Mouse (Mus musculus): ENCODE results near the gene E330034G19Rik. TPM values are rescaled to one million over a fixed set of nuclear protein-coding genes. Genes with fewer than 3 reads are reported as not detected.
"Not testable (repeated sequence)": the region's sequence is repeated elsewhere in the genome, so short reads cannot be mapped to it uniquely, and the experiment has no call there.

Gene E330034G19Rik
- total RNA-seq (2014; fragmentation: Nextera tagmentation) (not detected in 2 replicates), total RNA-seq (2017) (not detected in 2 replicates)

DNA sequence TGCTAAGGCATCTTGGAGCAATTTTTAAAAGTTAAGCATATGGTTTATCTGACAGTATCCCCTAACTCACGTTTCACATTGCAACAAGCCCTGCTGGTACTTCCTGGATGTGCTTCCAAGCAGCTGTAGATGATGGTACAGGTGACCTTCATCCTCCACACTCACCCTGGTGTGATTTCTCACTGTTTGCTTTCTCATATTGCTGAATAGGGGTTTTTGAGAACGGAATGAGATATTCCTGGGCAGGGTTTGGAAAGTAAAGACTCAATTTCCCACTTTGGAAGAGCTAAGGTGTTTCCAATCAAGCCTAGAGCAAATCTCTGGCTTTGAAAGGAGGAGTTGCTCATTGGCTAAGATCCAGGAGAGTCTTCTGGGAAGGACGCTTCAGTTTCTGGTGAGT is at the start of gene E330034G19Rik:
Gene E330034G19Rik, plus strand, starts transcription at position 301 of the 400 bp plus-strand sequence.
- ATAC-seq (replicated peaks; ENCODE audit: poor library complexity, severe bottlenecking), result no peak

DNA sequence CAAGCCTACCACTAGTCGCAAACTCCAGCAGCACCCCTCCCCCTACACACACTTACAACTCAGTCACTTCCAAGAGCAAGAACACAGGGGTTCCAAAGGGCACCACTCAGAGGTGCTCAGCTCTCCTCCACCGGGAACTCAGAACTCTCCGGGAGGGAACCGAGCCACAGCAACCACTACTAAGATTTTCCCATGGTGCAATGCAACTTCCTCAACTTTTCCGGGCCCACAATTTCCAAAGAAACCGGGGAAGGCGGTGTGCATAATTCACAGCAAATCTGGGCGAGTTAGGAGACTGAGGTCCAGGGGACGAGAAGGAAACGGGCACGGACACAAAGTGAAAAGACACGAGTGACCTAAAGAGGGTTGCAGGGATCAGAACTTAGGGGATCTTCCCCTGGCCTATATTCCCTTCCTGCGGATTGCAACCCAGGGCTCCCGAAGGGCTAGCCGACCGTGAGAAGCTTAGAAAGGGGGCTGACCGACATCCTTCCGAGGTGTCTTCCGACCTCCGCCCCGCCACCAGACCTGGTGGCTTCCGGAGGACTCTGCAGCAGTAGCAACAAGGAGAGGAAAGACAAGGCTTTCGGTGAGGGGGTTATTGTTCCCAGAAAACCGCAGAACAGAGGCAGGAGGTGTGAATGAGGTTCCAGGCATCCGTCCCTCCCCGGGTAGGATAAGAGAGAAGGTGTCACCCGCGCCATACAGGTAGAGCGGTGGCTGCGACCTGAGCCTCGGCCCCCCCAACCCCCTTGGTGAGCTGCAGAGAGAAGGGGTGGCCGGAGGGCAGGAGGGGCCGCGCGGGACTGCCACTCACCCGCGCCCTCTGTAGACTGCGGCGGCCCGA is 48.5 kb upstream of the E330034G19Rik start:
- no peak for ATAC-seq (replicated peaks; ENCODE audit: poor library complexity, severe bottlenecking)

DNA sequence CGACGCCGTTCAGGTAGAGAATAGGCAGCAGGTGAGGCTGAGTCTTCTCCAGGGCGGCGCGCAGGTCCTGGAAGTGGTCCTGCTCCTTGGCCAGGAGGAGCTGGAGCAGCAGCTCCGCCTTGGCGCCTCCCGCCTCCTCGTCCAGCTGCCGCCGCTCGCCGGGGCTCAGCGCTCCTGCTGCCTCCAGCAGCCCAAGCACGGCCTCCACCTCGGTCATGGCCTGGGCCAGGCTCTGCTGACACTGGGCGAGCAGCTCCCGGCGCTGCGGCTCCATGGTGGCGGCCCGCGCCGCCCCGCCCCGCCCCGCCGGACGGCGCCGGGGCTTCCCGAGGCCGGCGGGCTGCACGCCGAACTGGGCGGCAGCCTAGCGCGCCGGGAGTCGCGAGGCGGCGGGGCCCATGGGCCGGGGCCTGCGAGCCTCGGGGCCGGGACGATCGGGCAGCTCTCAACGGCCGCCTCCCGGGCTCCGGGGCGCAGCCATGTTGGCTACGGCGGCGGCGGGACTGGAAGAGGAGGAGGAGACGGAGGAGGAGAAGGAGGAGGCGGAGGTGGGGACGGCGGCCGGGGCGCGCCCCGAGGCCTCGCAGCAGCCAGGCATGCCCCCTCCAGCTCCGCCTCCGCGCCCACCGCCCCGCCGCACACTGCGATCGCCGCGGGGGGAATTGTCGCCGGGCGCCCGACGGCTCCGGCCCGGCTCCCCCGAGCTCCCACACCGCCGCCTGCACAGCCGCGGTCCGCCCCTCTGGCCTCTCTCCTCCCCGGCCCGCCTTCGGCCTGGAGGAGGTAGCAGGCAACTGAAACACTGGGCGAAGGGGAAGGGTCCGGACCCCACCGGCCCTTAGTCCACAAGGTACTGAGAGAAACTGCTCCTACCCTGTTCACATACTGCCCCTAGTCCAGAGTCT is 47.6 kb upstream of the E330034G19Rik start, which contains the start of gene Dlg5:
Gene Dlg5, minus strand, starts transcription at position 744 of the 905 bp plus-strand sequence.
- peak; percentile 22; the same call in 1 of the 2 replicates for ATAC-seq (replicated peaks; ENCODE audit: poor library complexity, severe bottlenecking)

DNA sequence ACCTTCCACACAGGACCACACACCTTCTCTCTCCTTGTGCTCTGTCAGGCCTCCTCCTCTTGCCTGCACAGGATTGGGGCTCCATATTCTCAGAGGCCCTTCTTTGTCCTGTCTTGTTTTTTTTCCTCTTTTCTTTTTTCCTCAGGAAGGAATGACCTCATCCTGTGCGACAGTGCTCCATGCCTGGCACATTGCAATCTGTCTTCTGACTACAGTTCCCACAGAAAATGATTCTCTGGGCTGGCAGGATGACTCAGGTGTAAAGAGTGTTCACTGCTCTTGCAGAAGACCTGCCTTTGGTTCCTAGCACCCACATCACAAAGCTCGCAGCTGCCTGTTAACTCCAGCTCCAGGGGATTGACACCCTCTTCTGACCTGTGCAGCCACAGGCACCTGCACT is 43.1 kb upstream of the E330034G19Rik start:
- no peak for ATAC-seq (replicated peaks; ENCODE audit: poor library complexity, severe bottlenecking)

DNA sequence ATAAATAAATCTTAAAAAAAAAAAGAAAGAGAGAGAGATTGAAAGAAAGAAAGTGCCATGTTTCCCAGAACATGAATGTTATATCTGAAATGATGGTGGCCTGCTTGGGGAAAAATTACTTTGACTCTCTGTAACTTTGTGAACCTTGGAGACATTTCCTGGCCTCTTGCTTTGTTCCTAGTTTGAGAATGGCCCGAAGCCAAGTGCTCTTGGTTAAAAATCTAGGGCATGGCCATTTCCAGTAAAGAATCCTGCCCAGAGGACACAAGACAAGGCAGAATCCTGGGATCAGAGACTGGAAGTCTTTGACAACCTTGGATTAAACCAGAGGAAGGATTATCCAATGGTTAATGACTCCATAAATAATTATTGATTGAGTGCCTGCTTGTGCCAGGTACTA is 41.7 kb upstream of the E330034G19Rik start:
- no peak for ATAC-seq (replicated peaks; ENCODE audit: poor library complexity, severe bottlenecking)

DNA sequence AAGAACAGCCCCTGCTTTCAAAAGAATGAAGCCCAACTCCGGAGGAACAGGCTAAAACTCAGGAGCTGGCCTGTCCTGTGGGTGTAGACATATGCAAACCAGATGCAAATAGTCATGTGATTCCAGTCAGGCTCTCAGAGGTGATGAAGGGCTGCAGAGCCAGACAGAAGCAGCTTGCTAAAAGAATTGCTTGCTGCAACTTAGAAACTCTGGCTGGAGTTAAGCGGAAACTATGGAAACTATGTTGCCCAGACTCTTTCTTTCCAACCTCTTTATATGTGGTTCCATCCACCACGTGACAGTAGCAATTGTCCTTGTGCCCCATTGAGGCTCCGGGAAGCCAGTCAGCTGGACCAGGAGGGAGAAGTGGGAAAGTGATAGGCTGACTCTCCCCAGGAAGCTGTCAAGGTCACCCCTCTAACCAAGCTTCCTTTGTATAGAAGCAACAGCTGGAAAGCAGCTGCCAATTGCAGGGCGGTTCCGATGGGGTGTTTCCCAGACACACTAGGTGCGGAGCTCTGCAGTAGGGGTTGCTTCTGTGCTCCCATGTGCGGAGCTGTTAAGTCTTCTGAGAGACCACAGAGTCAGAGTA is 39.3 kb upstream of the E330034G19Rik start:
- no peak for ATAC-seq (replicated peaks; ENCODE audit: poor library complexity, severe bottlenecking)

DNA sequence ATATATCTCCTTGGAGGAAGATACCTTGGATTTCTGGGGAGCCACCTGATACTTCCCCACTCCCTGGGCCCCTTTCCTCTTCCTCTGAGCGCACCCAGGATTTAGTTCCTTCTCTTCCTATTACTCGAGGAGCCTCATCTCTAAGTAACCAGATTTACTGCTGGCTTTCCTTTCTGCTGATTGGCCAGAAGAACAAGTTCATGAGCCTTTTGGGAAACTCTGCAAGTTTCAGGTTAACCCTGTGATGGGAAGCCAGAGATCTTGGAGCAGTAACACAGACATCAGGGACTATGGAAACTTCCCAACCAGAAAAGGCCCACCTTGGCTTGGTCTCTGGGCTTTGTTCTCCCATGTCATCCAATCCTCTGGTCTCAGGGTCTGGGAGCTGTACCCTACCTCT is 37.1 kb upstream of the E330034G19Rik start:
- ATAC-seq (replicated peaks; ENCODE audit: poor library complexity, severe bottlenecking), result no peak

DNA sequence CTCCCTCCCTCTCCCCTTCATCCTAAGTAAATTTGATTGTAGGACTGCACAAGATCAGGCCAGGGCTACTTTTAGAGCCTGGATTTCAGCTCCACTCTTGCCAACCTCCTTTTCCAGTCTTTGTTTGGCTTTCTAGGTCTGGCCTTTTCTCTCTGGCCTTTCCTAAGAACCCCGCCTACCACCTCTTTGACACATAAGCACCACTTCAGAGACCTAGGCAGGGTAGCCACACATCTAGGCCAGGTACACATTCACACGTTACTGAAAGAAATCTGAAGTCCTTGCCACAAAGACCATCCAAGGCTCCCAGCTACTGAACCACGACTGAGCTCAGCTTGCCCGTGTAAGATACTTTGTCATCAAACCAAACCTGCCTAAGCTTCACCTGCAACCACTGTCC is 32.6 kb upstream of the E330034G19Rik start:
- ATAC-seq (replicated peaks; ENCODE audit: poor library complexity, severe bottlenecking), result no peak

DNA sequence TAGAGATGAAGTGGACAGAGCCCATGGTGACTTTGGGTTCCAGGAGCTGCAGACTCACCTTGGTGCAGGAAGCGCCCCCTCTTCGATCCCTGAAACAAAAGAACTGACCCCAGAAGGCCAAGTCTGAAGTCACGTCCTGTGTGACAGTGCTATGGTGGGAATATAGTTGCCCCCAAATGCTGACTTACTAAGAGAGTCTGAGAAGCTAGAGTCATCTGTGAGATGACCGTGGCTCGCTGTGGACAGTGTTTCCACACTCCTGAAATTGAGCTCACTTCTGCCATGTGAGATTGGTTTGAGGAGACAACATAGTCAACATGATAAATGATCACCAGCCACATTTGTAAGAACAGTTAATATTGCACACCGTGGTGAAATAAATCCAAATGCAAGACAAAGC is 30.6 kb upstream of the E330034G19Rik start:
- no peak for ATAC-seq (replicated peaks; ENCODE audit: poor library complexity, severe bottlenecking)

DNA sequence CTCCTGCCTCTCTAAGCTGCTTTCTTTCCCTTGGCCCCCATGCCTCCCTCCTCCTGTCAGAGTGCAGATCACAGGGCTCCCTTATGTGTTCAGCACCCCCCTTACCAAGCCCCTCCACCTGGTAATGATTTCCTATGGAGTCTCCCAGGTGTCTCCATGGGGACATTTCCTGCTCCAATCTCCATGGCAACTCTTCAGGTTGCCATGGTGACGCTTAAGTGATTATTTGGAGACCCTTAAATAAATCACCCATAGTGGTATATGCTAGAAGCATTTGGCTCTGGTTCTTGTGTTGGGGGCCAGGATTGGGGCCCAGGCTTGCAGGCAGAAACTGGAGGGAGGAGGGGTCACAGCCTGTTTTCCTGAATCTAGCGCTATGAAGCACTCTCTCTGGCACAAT is 30.1 kb upstream of the E330034G19Rik start:
- ATAC-seq (replicated peaks; ENCODE audit: poor library complexity, severe bottlenecking), result no peak

DNA sequence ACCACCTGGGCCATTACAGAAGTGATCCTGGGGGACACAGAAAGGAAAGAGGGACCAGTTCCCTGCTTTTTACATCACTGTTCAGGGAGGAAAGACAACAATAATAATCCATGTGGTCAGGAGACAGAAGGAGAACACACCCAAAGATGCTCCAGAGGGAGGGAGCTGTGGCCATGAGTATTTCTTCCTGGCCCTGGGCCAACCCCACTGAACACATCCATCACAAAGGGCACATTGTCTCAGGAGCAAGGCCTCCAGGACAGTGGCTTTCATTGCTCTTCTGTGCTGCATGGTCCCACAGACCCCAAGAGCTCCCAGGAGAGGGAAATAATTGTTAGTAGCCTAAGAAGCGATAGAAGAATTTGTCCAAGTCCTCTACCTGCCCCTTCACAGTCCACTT is 23.4 kb upstream of the E330034G19Rik start:
- ATAC-seq (replicated peaks; ENCODE audit: poor library complexity, severe bottlenecking), result no peak

DNA sequence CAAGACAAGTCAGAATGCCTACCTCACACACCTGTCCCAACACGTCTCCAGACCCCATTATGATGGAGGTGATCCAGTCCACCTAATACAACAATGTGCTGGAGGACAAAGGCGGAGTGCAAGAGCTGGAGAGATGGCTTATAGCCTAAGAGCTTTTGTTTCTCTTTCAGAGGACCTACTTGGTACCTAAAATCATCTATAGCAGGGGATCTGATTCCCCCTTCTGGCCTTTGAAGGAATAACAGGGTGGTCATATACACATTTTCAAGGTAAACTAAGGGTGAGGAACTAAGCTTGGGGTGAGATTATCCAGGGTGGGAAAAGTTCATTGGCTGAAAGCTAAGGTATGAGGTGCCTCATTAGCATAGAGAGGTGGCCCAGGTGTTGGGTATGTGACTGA is 19.4 kb upstream of the E330034G19Rik start:
- no peak for ATAC-seq (replicated peaks; ENCODE audit: poor library complexity, severe bottlenecking)

DNA sequence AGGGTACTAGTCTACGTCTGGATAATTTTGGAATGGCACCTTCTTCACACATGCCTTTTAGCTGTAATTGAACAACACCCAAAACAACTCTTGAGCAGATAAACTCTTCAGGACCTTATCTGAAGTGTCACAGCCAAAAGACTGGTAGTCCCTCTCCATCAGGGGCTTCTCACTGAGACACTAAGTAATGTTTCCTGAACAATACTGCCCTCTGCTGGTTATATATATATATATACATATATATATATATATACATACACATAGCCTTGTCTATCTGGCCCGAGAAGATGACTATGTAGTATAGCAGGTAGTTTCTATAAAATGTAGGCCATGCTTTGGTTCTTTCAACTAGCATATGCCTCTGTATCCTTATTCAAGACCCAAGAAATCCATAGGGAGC is 17.5 kb upstream of the E330034G19Rik start:
- ATAC-seq (replicated peaks; ENCODE audit: poor library complexity, severe bottlenecking), result no peak

DNA sequence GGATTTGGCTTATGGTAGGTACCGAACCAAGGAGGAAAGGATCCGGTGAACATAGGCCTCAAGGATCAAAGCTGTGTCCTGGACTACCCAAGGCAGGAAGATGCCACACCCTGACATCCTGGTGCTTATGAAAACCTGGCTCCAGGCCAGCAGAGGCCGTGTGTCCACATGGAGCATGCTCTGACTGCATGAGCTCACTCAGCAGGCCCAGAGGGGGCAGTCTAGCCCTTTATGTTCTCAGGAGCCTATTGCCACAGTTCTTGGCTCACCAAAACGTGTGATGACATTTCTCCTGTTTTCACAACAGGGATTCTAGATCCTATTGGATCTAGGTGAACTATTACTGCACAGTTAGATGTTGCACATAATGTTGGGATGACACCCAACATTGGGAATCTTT is 11.7 kb upstream of the E330034G19Rik start:
- no peak for ATAC-seq (replicated peaks; ENCODE audit: poor library complexity, severe bottlenecking)

DNA sequence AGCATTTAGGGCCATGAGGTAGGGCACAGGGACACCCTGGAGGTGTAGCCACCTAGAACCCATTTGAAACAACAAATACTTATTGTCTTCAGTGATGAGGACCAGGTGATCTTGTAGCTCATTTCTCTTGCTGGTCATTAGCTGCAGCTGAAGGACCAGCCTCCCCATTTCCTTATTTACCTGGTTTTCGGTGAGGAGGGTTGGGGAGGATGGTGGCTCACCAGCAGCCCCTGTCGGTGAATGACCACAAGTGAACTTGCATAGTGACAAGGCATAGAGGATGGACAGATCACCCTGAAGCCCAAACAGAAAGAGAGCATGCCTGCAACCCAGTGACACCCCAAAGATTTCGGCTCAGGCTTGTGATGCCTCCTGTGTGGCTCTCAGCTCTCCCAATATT is 10.7 kb upstream of the E330034G19Rik start:
- ATAC-seq (replicated peaks; ENCODE audit: poor library complexity, severe bottlenecking), result no peak

DNA sequence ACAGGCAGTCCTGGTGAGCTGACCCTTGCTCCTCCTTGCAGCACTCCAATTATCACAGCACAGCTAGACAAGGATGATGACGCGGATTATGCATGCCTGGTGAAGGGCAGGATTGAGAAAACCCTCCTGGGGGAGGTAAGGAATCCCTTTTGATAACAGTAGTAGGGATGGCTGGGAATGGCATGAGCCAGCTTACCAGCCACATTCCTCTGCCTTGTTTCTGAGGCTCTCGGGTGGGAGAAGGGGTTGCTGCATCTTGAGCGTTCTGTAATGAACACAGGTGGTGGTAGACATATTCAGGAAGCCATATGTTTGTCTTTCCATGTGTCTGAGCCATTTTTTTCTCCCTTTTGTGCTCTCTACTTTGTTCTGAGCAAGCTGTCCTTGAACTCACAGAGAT is 6.9 kb upstream of the E330034G19Rik start:
- ATAC-seq (replicated peaks; ENCODE audit: poor library complexity, severe bottlenecking), result no peak

DNA sequence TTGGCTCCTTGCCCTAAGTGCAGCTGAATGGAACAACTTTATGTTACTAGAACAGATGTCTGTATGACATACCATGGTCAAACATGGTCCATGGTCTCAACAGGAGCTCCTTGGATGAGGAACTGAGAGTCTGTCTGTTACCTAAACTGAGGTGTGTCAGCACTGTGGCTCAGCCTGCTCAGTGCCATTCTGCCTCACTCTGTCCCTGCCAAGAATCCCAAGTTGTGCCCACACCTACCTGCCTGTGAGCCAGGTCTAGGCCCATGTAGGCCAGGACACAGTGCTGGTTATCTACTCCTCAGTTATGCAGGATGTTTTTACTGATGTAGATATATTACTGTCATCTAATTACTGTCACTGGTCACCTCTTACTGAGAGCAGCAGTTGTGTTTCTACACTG is 2.3 kb upstream of the E330034G19Rik start:
- ATAC-seq (replicated peaks; ENCODE audit: poor library complexity, severe bottlenecking), result no peak

DNA sequence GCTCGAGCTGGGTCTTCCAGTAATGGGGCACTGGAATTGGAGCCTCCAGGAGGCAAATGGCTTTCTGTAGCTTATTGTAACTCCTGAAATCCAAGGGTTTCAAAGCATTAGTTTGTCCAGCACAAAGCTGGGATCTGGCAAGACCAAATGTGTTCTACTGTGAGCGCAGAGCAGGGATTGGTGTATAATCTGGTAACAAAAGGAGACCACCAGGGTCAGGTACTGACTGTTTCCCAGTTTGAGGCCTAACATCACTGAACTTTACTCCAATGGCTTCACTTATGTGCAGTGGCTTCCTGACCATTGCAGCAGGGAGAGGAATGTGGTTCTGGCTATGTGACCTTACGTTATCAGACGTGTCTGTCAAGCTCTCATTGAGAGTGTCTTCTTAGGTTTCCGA is 617 bp downstream of the E330034G19Rik start:
- ATAC-seq (replicated peaks; ENCODE audit: poor library complexity, severe bottlenecking), result no peak

DNA sequence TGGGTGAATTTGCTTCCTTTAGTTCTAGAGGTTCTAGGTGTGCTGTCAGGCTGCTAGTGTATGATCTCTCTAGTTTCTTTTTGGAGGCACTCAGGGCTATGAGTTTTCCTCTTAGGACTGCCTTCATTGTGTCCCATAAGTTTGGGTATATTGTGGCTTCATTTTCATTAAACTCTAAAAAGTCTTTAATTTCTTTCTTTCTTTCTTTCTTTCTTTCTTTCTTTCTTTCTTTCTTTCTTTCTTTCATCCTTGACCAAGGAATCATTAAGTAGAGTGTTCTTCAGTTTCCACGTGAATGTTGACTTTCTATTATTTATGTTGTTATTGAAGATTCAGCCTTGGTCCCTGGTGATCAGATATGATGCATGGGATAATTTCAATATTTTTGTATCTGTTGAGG is 9.1 kb downstream of the E330034G19Rik start:
- ATAC-seq (replicated peaks; ENCODE audit: poor library complexity, severe bottlenecking), result not testable (repeated sequence)

DNA sequence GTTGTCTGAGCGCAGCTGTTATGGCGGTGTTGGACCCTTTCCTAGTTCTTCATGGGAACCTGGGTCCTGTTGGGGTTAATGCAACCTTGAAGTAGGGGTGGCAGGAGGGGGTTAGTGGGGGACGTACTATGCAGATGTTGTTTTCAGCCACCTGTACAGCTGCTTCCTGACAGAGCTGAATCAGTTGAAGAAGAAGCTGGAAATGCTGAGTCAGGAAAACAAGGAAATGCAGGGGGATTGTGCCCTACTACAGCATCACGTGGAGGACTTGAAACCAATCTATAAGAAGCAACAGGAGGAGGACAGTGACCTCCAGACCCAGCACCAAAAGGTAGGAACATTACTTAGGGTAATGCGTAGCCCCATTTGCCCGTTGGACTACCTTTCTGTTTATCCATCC is 13.7 kb downstream of the E330034G19Rik start:
- no peak for ATAC-seq (replicated peaks; ENCODE audit: poor library complexity, severe bottlenecking)

DNA sequence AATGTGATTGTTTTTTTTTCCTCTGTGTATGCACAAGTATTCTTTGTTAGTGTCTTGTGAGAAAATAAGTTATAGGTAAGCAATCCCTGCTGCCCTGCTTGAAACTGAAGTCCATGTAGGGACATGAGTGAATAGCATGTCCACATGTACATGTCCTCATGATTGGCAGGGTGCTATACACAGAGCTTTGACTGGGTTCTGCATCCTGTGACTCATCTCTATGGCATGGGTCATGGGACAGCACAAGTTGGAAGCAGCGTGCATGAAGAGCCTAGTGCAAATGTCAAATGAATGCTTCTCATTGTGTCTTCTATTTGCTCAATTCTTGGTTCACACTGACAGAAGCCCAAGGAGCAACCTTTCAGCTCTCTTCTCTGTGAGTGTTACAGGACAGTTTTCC is 14.1 kb downstream of the E330034G19Rik start:
- ATAC-seq (replicated peaks; ENCODE audit: poor library complexity, severe bottlenecking), result no peak
